Mouse (Mus musculus): ENCODE data around the gene Runx1. TPM values are rescaled to one million over a fixed set of nuclear protein-coding genes. Genes with fewer than 3 reads are reported as not detected.
A peak's percentile ranks its signal among the peaks of the same experiment; 100 is the strongest.

Runx1 gene
- polyA plus RNA-seq, 1 experiment from 2014 or later, result 1.7 TPM

GRCm38 (mm10) chr16:92790601-92791000 lies 35.3 kb downstream of the Runx1 start:
- Histone ChIP-seq H3K4me3 (no peak overlapping the region), H3K9me3 (replicated peaks) (no peaks in the 10 kb centered on the region), H3K4me2 (no peak overlapping the region), H3K9ac (no peak overlapping the region), H3K27ac (no peak overlapping the region), H3K4me1 (replicated peaks) (0 out of 2 replicates have a peak, but pooled peaks cover 7% of the 10 kb centered on the region), H3K27me3 (peaks cover 10% of the 10 kb centered on the region), H3K36me3 (no peaks in the 10 kb centered on the region)
- WGBS, result 58% methylated on average over 6 of the region's 6 CpGs
- no peak for ATAC-seq (replicated peaks; ENCODE audit: insufficient number of reproducible peaks, insufficient read depth, low FRiP score, low read depth)

DNA sequence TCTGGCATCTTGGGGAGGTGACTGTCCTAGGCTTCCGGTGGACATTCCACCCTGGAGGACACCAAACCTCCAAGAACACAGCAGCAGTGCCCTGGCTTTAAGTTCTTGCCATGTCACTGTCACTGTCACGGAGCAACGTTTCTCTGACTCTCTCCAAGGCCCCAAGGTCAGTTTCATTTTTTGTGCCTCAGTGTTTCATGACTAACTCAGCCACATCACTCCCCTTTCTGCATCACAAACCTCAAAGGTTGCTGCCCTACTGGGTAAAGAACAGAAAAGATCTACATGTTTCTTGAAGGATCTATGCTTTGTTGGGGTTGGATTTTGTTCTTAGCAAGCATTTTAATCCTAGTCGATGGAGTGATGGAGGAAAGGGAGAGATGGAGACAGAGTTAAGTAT lies 36.1 kb downstream of the Runx1 start:
- peaks cover 7% of the 10 kb centered on the region for H3K27me3 ChIP-seq
- H3K4me1 ChIP-seq (replicated peaks), result peaks cover 13% of the 10 kb centered on the region
- no peak overlapping the region for H3K9ac ChIP-seq
- 72% methylated on average over 4 of the region's 4 CpGs for WGBS
- no peak overlapping the region for H3K4me3 ChIP-seq
- ATAC-seq (replicated peaks; ENCODE audit: insufficient number of reproducible peaks, insufficient read depth, low FRiP score, low read depth), result no peak
- no peaks in the 10 kb centered on the region for H3K36me3 ChIP-seq
- H3K4me2 ChIP-seq, result no peak overlapping the region
- H3K27ac ChIP-seq, result no peak overlapping the region
- no peaks in the 10 kb centered on the region for H3K9me3 ChIP-seq (replicated peaks)

DNA sequence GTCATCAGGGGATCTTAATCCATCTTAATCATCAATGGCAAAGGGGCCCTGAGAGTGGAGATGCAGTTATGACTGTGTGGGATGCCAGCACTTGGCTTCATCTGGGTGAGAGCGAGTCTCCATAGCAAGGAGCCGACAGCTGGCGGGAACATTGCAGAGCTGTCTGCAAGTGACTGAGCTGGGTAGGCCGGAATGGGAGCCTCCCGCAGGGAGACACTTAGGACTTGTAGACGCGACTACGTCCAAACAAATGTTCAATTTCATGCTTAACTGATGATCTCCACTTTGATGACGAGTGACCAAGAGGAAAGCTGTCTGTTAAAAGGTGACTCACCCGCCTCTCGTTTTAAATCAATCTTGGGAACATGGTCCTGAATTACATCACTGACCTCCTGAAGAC lies 37.5 kb downstream of the Runx1 start:
- Histone ChIP-seq H3K4me3 (no peak overlapping the region), H3K27ac (no peak overlapping the region), H3K9me3 (replicated peaks) (no peaks in the 10 kb centered on the region), H3K36me3 (no peaks in the 10 kb centered on the region), H3K9ac (no peak overlapping the region), H3K27me3 (peaks cover 15% of the 10 kb centered on the region), H3K4me2 (no peak overlapping the region), H3K4me1 (replicated peaks) (peaks cover 22% of the 10 kb centered on the region)
- 40% methylated on average over 11 of the region's 11 CpGs for WGBS
- ATAC-seq (replicated peaks; ENCODE audit: insufficient number of reproducible peaks, insufficient read depth, low FRiP score, low read depth), result no peak

GRCm38 (mm10) chr16:92786883-92787321 lies 39.0 kb downstream of the Runx1 start:
- WGBS, result 50% methylated on average over 5 of the region's 5 CpGs
- H3K27ac ChIP-seq, result no peak overlapping the region
- no peaks in the 10 kb centered on the region for H3K9me3 ChIP-seq (replicated peaks)
- no peak overlapping the region for H3K9ac ChIP-seq
- peaks cover 27% of the 10 kb centered on the region for H3K27me3 ChIP-seq
- no peak overlapping the region for H3K4me2 ChIP-seq
- peaks cover 26% of the 10 kb centered on the region for H3K4me1 ChIP-seq (replicated peaks)
- ATAC-seq (replicated peaks; ENCODE audit: insufficient number of reproducible peaks, insufficient read depth, low FRiP score, low read depth), result no peak
- no peaks in the 10 kb centered on the region for H3K36me3 ChIP-seq
- no peak overlapping the region for H3K4me3 ChIP-seq

DNA sequence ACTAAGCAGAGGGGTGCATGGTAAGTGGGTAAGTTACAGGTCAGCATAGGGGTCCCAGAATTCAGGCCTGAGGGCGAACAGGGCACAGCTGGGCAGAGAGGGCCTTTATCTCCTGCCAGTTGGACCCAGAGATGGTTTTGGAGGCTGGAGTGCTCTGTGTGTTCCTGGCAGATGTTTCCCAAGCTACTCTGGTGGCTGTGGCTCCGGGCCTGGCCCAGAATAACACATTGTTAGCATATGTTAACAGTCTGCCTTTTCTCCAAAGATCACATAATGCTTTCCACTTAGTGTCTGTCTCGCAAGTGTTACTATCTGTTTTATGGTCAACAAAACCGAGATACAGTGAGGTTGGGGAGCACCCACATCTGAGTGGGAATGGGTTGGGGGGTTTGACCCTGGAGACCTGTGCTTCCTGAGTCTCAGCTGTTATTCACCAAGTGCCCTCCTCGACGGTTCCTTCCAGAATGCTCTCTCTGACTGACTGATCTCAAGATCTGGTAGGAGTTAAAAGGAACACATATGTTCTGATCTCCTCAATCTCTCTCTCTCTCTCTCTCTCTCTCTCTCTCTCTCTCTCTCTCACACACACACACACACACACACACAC lies 39.6 kb downstream of the Runx1 start:
- Histone ChIP-seq H3K4me3 (no peak overlapping the region), H3K4me1 (replicated peaks) (peaks cover 26% of the 10 kb centered on the region), H3K9me3 (replicated peaks) (no peaks in the 10 kb centered on the region), H3K9ac (no peak overlapping the region), H3K4me2 (no peak overlapping the region), H3K36me3 (no peaks in the 10 kb centered on the region), H3K27me3 (peaks cover 28% of the 10 kb centered on the region), H3K27ac (no peak overlapping the region)
- no peak for ATAC-seq (replicated peaks; ENCODE audit: insufficient number of reproducible peaks, insufficient read depth, low FRiP score, low read depth)
- WGBS, result 55% methylated on average over 6 of the region's 6 CpGs

- no peak overlapping the region for H3K4me3 ChIP-seq
- no peaks in the 10 kb centered on the region for H3K9me3 ChIP-seq (replicated peaks)
- H3K27ac ChIP-seq, result no peak overlapping the region
- H3K9ac ChIP-seq, result no peak overlapping the region
- no peak overlapping the region for H3K4me2 ChIP-seq
- 29% methylated on average over 7 of the region's 7 CpGs for WGBS
- no peak for ATAC-seq (replicated peaks; ENCODE audit: insufficient number of reproducible peaks, insufficient read depth, low FRiP score, low read depth)
- H3K36me3 ChIP-seq, result no peaks in the 10 kb centered on the region
- H3K27me3 ChIP-seq, result peaks cover 40% of the 10 kb centered on the region
- peaks cover 29% of the 10 kb centered on the region for H3K4me1 ChIP-seq (replicated peaks)
These were observed 42.3 kb downstream of the Runx1 start for GRCm38 (mm10) chr16:92783651-92784131.

GRCm38 (mm10) chr16:92782408-92782807 lies 43.5 kb downstream of the Runx1 start:
- Histone ChIP-seq H3K4me1 (replicated peaks) (peaks cover 36% of the 10 kb centered on the region), H3K4me3 (no peak overlapping the region), H3K9ac (no peak overlapping the region), H3K36me3 (no peaks in the 10 kb centered on the region), H3K27ac (no peak overlapping the region), H3K27me3 (peaks cover 36% of the 10 kb centered on the region), H3K4me2 (no peak overlapping the region), H3K9me3 (replicated peaks) (no peaks in the 10 kb centered on the region)
- no peak for ATAC-seq (replicated peaks; ENCODE audit: insufficient number of reproducible peaks, insufficient read depth, low FRiP score, low read depth)
- 77% methylated on average over 6 of the region's 6 CpGs for WGBS

DNA sequence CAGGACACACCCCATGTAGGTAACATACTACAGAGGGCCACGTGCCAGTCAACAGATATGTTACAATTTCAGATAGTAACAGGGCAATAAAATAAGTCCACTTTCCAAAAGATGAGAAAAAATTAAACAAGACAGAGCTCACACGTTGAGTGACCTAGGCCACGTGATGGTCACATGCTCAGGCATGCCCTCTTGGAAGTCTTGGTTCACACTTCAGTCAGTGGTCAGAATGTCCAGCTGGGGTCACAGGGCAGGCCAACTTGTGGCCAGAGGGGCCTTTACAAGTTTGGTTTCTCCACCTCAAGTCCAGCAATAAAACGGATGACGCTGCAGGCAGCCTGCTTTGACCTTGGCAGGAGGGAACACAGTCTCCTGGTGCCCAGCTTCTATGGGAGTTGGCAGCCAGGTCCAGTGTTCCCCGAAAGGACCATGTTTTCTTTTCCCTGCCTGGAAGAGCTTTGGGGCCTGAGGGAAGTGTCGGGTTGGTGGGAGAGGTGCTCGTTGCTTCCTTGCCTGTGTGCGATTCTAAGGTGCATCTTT lies 46.0 kb downstream of the Runx1 start:
- peaks cover 45% of the 10 kb centered on the region for H3K27me3 ChIP-seq
- H3K9ac ChIP-seq, result no peak overlapping the region
- no peaks in the 10 kb centered on the region for H3K36me3 ChIP-seq
- ATAC-seq (replicated peaks; ENCODE audit: insufficient number of reproducible peaks, insufficient read depth, low FRiP score, low read depth), result no peak
- no peak overlapping the region for H3K4me2 ChIP-seq
- no peak overlapping the region for H3K27ac ChIP-seq
- 87% methylated on average over 9 of the region's 9 CpGs for WGBS
- H3K4me3 ChIP-seq, result no peak overlapping the region
- H3K4me1 ChIP-seq (replicated peaks), result peaks cover 27% of the 10 kb centered on the region
- H3K9me3 ChIP-seq (replicated peaks), result no peaks in the 10 kb centered on the region

DNA sequence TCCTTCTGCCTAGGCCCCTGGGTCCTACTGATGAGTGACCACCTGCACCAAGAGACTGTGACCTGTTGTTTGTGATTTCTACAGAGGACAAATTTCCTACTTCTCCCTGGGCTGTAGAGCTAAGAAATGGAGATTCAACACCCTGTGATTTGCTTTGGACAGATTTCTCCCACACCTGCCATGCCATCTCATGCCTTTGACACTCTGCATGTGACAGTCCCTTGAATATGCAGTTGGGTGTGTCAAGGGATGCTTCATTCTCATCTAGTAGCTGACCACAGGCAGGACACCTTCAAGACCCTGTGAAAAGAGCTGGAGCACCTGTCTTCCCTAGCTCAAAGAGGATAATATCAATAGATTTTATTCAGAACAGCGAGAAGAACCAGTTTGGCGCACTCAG lies 46.8 kb downstream of the Runx1 start:
- H3K36me3 ChIP-seq, result no peaks in the 10 kb centered on the region
- no peak for ATAC-seq (replicated peaks; ENCODE audit: insufficient number of reproducible peaks, insufficient read depth, low FRiP score, low read depth)
- no peak overlapping the region for H3K4me2 ChIP-seq
- H3K27me3 ChIP-seq, result peaks cover 41% of the 10 kb centered on the region
- H3K27ac ChIP-seq, result no peak overlapping the region
- H3K9ac ChIP-seq, result no peak overlapping the region
- H3K9me3 ChIP-seq (replicated peaks), result no peaks in the 10 kb centered on the region
- peaks cover 22% of the 10 kb centered on the region for H3K4me1 ChIP-seq (replicated peaks)
- WGBS, result 92% methylated on average over 2 of the region's 2 CpGs
- H3K4me3 ChIP-seq, result no peak overlapping the region

DNA sequence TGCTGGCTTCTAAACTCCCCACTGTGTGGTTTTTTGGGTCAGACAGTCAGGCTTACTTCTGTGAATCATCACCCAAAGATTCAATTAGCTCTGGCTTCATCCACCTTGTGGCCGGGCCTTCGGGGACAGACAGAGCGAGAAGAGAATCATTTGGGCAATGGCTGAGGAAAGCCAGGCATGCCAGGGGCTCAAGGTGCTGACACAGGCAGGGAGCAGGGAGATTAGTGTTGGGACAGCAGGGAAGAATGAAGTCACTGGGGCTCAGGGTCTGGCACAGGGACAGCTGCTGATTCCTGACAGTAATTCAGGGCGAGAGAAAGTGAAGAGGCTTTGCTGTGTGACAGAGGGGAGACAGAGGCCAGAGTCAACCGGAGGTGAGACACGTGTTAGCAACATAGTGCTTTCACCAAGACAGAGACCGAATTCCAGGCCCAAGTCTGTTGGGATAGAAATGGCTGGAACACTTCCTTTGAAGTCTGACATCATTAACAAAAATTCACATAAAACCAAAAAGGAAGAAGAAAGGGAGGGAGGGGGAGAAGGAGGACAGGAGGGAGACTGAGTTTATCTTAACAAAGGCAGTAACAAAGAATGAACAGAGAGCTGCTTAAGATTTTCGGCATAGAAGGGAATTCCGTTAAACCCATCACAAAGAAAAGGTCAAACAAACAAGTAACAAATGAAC lies 47.7 kb downstream of the Runx1 start:
- peak; percentile 18; the same call in 1 of the 2 replicates for ATAC-seq (replicated peaks; ENCODE audit: insufficient number of reproducible peaks, insufficient read depth, low FRiP score, low read depth)
- no peak overlapping the region for H3K9ac ChIP-seq
- WGBS, result 27% methylated on average over 9 of the region's 9 CpGs
- H3K27me3 ChIP-seq, result peaks cover 35% of the 10 kb centered on the region
- 0 out of 2 replicates have a peak, but pooled peaks cover under 1% of the 10 kb centered on the region for H3K9me3 ChIP-seq (replicated peaks)
- peaks cover 13% of the 10 kb centered on the region for H3K4me1 ChIP-seq (replicated peaks)
- H3K36me3 ChIP-seq, result no peaks in the 10 kb centered on the region
- no peak overlapping the region for H3K27ac ChIP-seq
- no peak overlapping the region for H3K4me3 ChIP-seq
- H3K4me2 ChIP-seq, result no peak overlapping the region

GRCm38 (mm10) chr16:92767862-92768261 lies 58.1 kb downstream of the Runx1 start:
- no peak overlapping the region for H3K4me2 ChIP-seq
- H3K27ac ChIP-seq, result no peak overlapping the region
- no peak overlapping the region for H3K9ac ChIP-seq
- H3K27me3 ChIP-seq, result 0 out of 2 replicates have a peak, but pooled peaks cover 4% of the 10 kb centered on the region
- H3K4me3 ChIP-seq, result no peak overlapping the region
- no peak for ATAC-seq (replicated peaks; ENCODE audit: insufficient number of reproducible peaks, insufficient read depth, low FRiP score, low read depth)
- 84% methylated on average over 4 of the region's 4 CpGs for WGBS
- H3K36me3 ChIP-seq, result no peaks in the 10 kb centered on the region
- H3K9me3 ChIP-seq (replicated peaks), result no peaks in the 10 kb centered on the region
- H3K4me1 ChIP-seq (replicated peaks), result no peaks in the 10 kb centered on the region
